Mouse (Mus musculus) spleen, adult 10 weeks (tissue): ENCODE measurements around the gene Syt6. TPM values are rescaled to one million over a fixed set of nuclear protein-coding genes. Genes with fewer than 3 reads are reported as not detected.

ENCODE experiments used
- polyA plus RNA-seq: library from polyadenylated mRNA; stranded (reverse); fragments of 350-450 nt; fragmentation: Illumina TruSeq; extraction: RNeasy Lipid Tissue Mini Kit (QIAGEN cat#74804); gene quantifications from one replicate; pipeline ENCODE4 v1.2.3, GENCODE M21; 2015; ENCODE audit warnings: low replicate concordance; ENCODE audit not compliant: insufficient read depth

Gene Syt6
- polyA plus RNA-seq: 0.33 TPM

DNA sequence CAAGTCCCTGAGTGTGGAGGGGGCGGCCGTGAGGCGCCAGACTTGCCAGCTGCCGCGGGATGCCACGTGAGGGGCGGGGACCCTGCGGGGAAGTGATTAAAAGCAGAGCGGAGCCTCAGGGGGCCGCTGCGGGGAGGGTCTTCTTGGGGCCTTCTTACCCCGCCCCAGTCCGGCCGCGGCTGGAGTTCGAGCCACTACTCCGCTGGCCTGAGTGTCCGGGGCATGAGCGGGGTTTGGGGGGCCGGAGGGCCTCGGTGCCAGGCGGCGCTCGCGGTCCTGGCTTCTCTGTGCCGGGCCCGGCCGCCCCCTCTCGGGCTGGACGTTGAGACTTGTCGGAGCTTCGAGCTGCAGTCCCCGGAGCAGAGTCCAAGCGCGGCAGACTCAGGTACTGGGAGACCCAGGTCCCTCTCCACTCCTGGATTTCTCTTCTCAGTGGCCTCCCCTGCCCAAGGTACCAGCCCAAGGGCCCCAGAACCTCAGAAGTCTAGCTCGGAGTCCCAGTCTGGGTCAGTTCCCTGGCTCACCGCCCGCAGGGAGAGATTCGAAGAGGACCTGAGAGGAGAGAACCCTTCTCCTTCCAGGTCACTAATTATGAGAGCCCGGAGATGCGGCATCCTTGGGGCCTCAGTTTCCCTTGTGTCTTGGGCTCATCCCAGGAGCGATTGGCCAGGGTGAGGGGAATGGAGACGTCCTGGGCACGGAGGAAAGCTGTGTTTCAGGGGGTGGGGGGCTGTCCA is at the start of gene Syt6:
TSS of gene Syt6 (plus strand) at position 76 of the 737 bp plus-strand sequence.

DNA sequence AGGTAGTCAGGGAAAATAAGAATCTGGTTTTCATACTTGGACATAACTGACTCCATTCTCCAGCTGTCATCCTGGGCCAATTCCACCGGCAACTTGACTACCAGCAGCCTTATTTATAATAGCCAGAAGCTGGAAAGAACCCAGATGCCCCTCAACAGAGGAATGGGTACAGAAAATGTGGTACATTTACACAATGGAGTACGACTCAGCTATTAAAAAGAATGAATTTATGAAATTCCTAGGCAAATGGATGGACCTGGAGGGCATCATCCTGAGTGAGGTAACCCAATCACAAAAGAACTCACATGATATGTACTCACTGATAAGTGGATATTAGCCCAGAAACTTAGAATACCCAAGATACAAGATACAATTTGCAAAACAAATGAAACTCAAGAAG is 70.9 kb downstream of the Syt6 start, which contains the start of gene Atg4a-ps:
TSS of gene Atg4a-ps (minus strand) at position 101 of the 400 bp plus-strand sequence.

Other genes starting within 250 kb of the Syt6 start
- 0.15 TPM for gene Atg4a-ps, start 70.8 kb downstream of the Syt6 start, polyA plus RNA-seq
- gene Olfml3, start 162.8 kb downstream of the Syt6 start, polyA plus RNA-seq: 18.1 TPM
- not detected for gene Gm10964, start 164.1 kb downstream of the Syt6 start, polyA plus RNA-seq
- gene Hipk1, start 216.3 kb downstream of the Syt6 start, polyA plus RNA-seq: 111 TPM
- 13.4 TPM for gene Dclre1b, start 234.2 kb downstream of the Syt6 start, polyA plus RNA-seq
- 32.3 TPM for gene Ap4b1, start 234.3 kb downstream of the Syt6 start, polyA plus RNA-seq
- gene Gm43064, start 234.3 kb downstream of the Syt6 start, polyA plus RNA-seq: 0.25 TPM